Mouse (Mus musculus): ENCODE data around the gene Il6ra. TPM values are rescaled to one million over a fixed set of nuclear protein-coding genes. Genes with fewer than 3 reads are reported as not detected.
"Not testable (repeated sequence)": the region's sequence is repeated elsewhere in the genome, so short reads cannot be mapped to it uniquely, and the experiment has no call there.

The Il6ra gene
- polyA plus RNA-seq, 1 experiment from 2014 or later: 1.9 TPM

GRCm38 (mm10) chr3:89863716-89864509, 49.1 kb downstream of the Il6ra start:
- Histone ChIP-seq H3K9ac (no peak overlapping the region), H3K4me1 (replicated peaks) (peaks cover 34% of the 10 kb centered on the region), H3K4me3 (replicated peaks) (no peak overlapping the region), H3K27me3 (peaks cover 11% of the 10 kb centered on the region; the same call in 1 of the 2 replicates), H3K9me3 (replicated peaks) (no peaks in the 10 kb centered on the region), H3K36me3 (no peaks in the 10 kb centered on the region), H3K27ac (no peak overlapping the region), H3K4me2 (no peak overlapping the region)
- ATAC-seq (ENCODE audit: low read depth): no peak; the same call in 1 of the 2 replicates
- WGBS (ENCODE audit: insufficient replicate concordance): 45% methylated on average over 9 of the region's 9 CpGs
- no peak for DNase-seq

DNA sequence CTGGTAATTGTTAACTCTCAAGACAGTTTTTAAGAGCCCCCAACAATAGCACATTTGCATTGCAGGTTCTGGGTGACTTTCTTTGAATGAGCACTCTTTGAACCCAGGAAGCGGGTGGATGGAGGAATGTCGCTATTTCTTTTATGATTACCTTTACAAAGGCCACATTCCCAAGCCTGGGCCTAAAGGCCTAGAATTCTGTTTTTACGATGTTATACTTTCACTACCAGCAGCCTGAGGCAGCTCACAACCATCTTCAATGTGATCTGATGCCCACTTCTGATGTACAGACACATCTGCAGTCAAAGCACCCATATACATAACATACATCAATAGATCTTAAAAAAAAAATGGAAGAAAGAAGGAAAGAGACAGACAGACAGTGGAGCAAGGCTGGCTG, 49.7 kb downstream of the Il6ra start:
- Histone ChIP-seq H3K27me3 (peaks cover 12% of the 10 kb centered on the region; the same call in 1 of the 2 replicates), H3K4me1 (replicated peaks) (peaks cover 27% of the 10 kb centered on the region)
- H3K27ac ChIP-seq; H3K4me2 ChIP-seq; H3K4me3 ChIP-seq (replicated peaks); DNase-seq; H3K36me3 ChIP-seq; H3K9me3 ChIP-seq (replicated peaks); H3K9ac ChIP-seq; ATAC-seq (ENCODE audit: low read depth): not testable (repeated sequence)
- 70% methylated on average over 3 of the region's 3 CpGs for WGBS (ENCODE audit: insufficient replicate concordance)

DNA sequence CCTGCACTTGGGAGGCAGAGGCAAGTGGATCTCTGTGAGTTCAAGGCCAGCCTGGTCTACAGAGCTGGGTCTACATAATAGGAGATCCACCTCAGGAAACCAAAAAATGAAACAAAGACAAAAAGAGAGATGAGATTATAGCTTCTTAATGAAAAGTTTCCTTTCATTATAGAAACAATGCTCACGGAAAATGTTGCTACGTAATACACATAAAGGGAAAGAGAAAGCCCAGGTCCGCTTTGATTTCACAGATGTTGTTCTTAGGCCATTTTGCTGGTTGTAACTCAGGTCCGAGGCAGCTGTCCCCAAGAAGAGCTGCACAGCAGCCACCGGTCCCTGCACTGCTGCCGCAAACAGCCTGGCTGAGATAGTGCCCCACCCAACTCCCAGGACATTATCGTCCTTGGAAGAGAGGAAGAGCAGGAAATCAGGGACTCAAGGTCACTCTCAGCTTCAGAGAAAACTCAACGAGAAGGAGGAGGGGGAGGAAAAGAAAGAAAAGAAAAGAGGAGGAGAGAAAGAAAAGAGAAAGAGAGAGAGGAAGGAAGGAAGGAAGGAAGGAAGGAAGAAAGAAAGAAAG, 50.7 kb downstream of the Il6ra start:
- Histone ChIP-seq H3K9ac (no peak overlapping the region), H3K36me3 (no peaks in the 10 kb centered on the region), H3K27ac (no peak overlapping the region), H3K4me2 (no peak overlapping the region), H3K4me1 (replicated peaks) (peaks cover 27% of the 10 kb centered on the region), H3K27me3 (peaks cover 12% of the 10 kb centered on the region; the same call in 1 of the 2 replicates), H3K9me3 (replicated peaks) (0 out of 2 replicates have a peak, but pooled peaks cover 5% of the 10 kb centered on the region), H3K4me3 (replicated peaks) (no peak overlapping the region)
- DNase-seq (no peak), ATAC-seq (ENCODE audit: low read depth) (no peak)
- 64% methylated on average over 8 of the region's 8 CpGs for WGBS (ENCODE audit: insufficient replicate concordance)

DNA sequence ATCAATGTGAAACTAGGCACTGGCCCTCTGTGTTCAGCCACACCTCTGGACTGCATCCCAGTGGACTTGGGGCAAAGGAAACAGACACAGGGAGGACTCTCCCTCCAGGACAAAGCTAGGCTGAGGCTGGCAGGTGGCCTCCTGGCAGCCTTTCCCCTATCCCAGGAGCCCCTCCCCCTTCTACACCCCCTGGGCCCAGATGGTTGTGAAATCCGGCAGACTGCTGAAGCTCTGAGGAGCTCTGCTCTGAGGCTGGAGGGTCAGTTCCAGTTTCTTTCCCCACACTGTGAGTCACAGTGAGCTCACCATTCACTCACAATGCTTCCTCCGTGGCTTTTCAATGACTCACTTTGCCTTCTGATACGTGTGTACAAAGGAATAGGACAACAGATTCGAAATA, 51.9 kb downstream of the Il6ra start:
- Histone ChIP-seq H3K36me3 (no peaks in the 10 kb centered on the region), H3K4me1 (replicated peaks) (peaks cover 27% of the 10 kb centered on the region), H3K9me3 (replicated peaks) (0 out of 2 replicates have a peak, but pooled peaks cover 5% of the 10 kb centered on the region), H3K9ac (no peak overlapping the region), H3K4me3 (replicated peaks) (no peak overlapping the region), H3K4me2 (no peak overlapping the region), H3K27me3 (peaks cover 12% of the 10 kb centered on the region; the same call in 1 of the 2 replicates), H3K27ac (no peak overlapping the region)
- no peak for DNase-seq
- no peak for ATAC-seq (ENCODE audit: low read depth)
- WGBS (ENCODE audit: insufficient replicate concordance): 27% methylated on average over 4 of the region's 4 CpGs

DNA sequence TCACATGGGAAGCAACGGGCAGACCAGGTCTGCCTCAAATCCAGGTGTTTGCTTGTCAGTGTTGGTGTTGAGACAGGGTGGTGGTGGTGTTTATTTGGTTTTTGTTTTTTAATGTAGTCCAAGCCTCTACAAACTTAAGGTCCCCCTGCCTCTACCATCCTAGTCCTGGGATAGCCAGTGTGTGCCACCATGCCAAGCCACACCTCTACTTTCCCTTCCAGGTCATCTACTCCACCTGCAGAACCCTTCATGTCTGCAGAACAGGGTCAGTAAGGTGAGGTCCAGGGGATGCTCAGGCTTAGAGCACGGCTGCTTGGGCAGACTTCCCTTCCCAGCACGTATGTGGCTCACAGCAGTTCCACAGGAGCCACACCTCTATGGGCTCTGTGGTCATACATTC, 52.7 kb downstream of the Il6ra start:
- Histone ChIP-seq H3K9me3 (replicated peaks) (0 out of 2 replicates have a peak, but pooled peaks cover 5% of the 10 kb centered on the region), H3K4me1 (replicated peaks) (peaks cover 27% of the 10 kb centered on the region), H3K27me3 (peaks cover 12% of the 10 kb centered on the region; the same call in 1 of the 2 replicates), H3K4me2 (no peak overlapping the region), H3K27ac (no peak overlapping the region), H3K36me3 (no peaks in the 10 kb centered on the region), H3K4me3 (replicated peaks) (no peak overlapping the region), H3K9ac (no peak overlapping the region)
- DNase-seq (no peak), ATAC-seq (ENCODE audit: low read depth) (no peak)
- 68% methylated on average over 3 of the region's 3 CpGs for WGBS (ENCODE audit: insufficient replicate concordance)

- H3K4me2 ChIP-seq: no peak overlapping the region
- peaks cover 14% of the 10 kb centered on the region; the same call in 1 of the 2 replicates for H3K27me3 ChIP-seq
- H3K4me1 ChIP-seq (replicated peaks): peaks cover 23% of the 10 kb centered on the region
- no peak overlapping the region for H3K27ac ChIP-seq
- H3K36me3 ChIP-seq: no peaks in the 10 kb centered on the region
- ATAC-seq (ENCODE audit: low read depth) (no peak), DNase-seq (no peak)
- no peak overlapping the region for H3K9ac ChIP-seq
- WGBS (ENCODE audit: insufficient replicate concordance): 56% methylated on average over 3 of the region's 3 CpGs
- 0 out of 2 replicates have a peak, but pooled peaks cover 5% of the 10 kb centered on the region for H3K9me3 ChIP-seq (replicated peaks)
- no peak overlapping the region for H3K4me3 ChIP-seq (replicated peaks)
Measured at GRCm38 (mm10) chr3:89859936-89860335, 53.1 kb downstream of the Il6ra start.

DNA sequence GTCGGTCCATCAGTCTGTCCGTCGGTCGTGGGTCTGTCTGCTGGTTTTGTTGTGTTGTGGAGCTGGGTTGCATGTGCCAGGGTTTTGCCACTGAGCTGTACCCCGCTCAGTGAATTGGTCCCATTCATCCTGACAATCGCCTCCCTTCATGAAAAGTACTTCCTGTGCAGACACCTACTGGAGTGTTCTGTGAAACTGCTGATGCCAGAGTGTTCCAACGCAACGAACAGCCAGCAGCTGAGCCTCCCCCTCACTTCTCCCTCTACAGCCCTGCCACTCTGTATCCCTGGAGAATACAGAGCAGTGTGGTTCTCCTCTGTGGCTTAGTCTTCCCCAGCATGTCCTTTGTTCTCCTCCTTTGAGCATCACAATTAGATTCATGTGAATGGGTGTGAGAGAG, 54.1 kb downstream of the Il6ra start:
- Histone ChIP-seq H3K9me3 (replicated peaks) (0 out of 2 replicates have a peak, but pooled peaks cover 5% of the 10 kb centered on the region), H3K9ac (no peak overlapping the region), H3K27ac (no peak overlapping the region), H3K36me3 (no peaks in the 10 kb centered on the region), H3K4me2 (no peak overlapping the region), H3K27me3 (peaks cover 16% of the 10 kb centered on the region; the same call in 1 of the 2 replicates), H3K4me3 (replicated peaks) (no peak overlapping the region), H3K4me1 (replicated peaks) (peaks cover 18% of the 10 kb centered on the region)
- 72% methylated on average over 8 of the region's 8 CpGs for WGBS (ENCODE audit: insufficient replicate concordance)
- DNase-seq: no peak
- no peak for ATAC-seq (ENCODE audit: low read depth)

- Histone ChIP-seq H3K9ac (no peak overlapping the region), H3K36me3 (no peaks in the 10 kb centered on the region), H3K27me3 (peaks cover 16% of the 10 kb centered on the region; the same call in 1 of the 2 replicates), H3K4me1 (replicated peaks) (peaks cover 13% of the 10 kb centered on the region; the same call in 1 of the 2 replicates), H3K9me3 (replicated peaks) (0 out of 2 replicates have a peak, but pooled peaks cover 5% of the 10 kb centered on the region), H3K4me3 (replicated peaks) (no peak overlapping the region), H3K4me2 (no peak overlapping the region), H3K27ac (no peak overlapping the region)
- ATAC-seq (ENCODE audit: low read depth) (no peak), DNase-seq (no peak)
- 11% methylated on average over 4 of the region's 4 CpGs for WGBS (ENCODE audit: insufficient replicate concordance)
Measured at GRCm38 (mm10) chr3:89858123-89858522, 54.9 kb downstream of the Il6ra start.

DNA sequence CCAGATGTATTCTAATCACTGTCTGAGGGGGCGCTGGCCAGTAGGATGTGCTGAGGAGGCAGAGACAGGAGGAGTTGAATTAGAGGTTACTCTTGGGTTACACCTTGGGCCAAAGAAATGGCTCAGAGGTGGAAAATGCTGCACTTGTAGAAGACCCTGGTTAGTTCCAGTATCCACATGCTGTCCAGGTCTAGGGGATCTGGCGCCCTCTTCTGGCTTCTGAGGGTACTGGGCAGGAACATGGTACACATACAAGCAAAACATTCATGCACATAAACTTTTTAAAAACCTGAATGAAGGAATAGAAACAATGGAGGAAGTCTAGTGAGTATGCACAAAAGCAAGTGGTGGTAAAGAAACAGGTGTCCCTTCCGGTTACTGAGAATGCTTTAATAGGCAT, 55.6 kb downstream of the Il6ra start:
- WGBS (ENCODE audit: insufficient replicate concordance): 83% methylated on average over 3 of the region's 3 CpGs
- Histone ChIP-seq H3K27ac (no peak overlapping the region), H3K4me3 (replicated peaks) (no peak overlapping the region), H3K9me3 (replicated peaks) (0 out of 2 replicates have a peak, but pooled peaks cover 5% of the 10 kb centered on the region), H3K4me2 (no peak overlapping the region), H3K36me3 (no peaks in the 10 kb centered on the region), H3K9ac (no peak overlapping the region), H3K27me3 (peaks cover 16% of the 10 kb centered on the region; the same call in 1 of the 2 replicates), H3K4me1 (replicated peaks) (peaks cover 13% of the 10 kb centered on the region; the same call in 1 of the 2 replicates)
- ATAC-seq (ENCODE audit: low read depth): no peak
- DNase-seq: no peak

DNA sequence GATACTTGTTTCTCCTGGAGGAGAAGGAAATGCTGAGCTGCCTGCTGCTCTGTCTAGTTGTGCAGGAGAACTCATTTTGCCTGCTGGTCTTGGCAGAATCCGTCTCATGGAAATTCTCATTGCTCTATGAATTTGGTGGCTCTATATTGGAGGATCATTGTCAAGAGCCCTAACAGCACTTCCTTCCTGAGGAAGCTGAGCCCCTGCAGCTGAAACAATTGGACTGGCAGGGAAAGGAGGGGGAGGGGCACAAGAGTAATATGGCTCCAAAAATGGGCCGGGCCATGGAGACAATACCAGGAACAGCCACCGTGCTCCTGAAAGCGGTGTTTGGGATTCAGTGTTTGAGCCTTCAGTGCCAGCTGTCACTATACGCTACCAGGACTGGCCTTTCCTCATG, 59.2 kb downstream of the Il6ra start:
- 49% methylated on average over 5 of the region's 5 CpGs for WGBS (ENCODE audit: insufficient replicate concordance)
- no peak for DNase-seq
- 0 out of 2 replicates have a peak, but pooled peaks cover 3% of the 10 kb centered on the region for H3K4me1 ChIP-seq (replicated peaks)
- no peak overlapping the region for H3K4me2 ChIP-seq
- no peak overlapping the region for H3K9ac ChIP-seq
- 0 out of 2 replicates have a peak, but pooled peaks cover 5% of the 10 kb centered on the region for H3K9me3 ChIP-seq (replicated peaks)
- ATAC-seq (ENCODE audit: low read depth): no peak
- H3K36me3 ChIP-seq: no peaks in the 10 kb centered on the region
- 0 out of 2 replicates have a peak, but pooled peaks cover 4% of the 10 kb centered on the region for H3K27me3 ChIP-seq
- H3K4me3 ChIP-seq (replicated peaks): no peak overlapping the region
- H3K27ac ChIP-seq: peak overlapping the region; percentile 62; the same call in 1 of the 2 replicates

GRCm38 (mm10) chr3:89848083-89848482, 64.9 kb downstream of the Il6ra start:
- Histone ChIP-seq H3K4me2 (no peak overlapping the region), H3K4me3 (replicated peaks) (no peak overlapping the region), H3K9ac (no peak overlapping the region), H3K9me3 (replicated peaks) (no peaks in the 10 kb centered on the region), H3K27ac (peak overlapping the region; percentile 0; the same call in 1 of the 2 replicates), H3K36me3 (no peaks in the 10 kb centered on the region), H3K27me3 (no peaks in the 10 kb centered on the region), H3K4me1 (replicated peaks) (peaks cover 9% of the 10 kb centered on the region)
- 0 out of 2 replicates have a peak, but pooled peaks have one; percentile 22 for ATAC-seq (ENCODE audit: low read depth)
- no peak for DNase-seq
- WGBS (ENCODE audit: insufficient replicate concordance): 69% methylated on average over 6 of the region's 6 CpGs

Measured in liver, embryonic 13.5 days (tissue).